Mouse (Mus musculus): ENCODE measurements at regions not wholly inside any gene's neighbourhood (a gene's known extent, or its start where the extent isn't known, plus 50 kb on each side); places are given as distances from the start of the nearest gene placed in this dataset.

DNA sequence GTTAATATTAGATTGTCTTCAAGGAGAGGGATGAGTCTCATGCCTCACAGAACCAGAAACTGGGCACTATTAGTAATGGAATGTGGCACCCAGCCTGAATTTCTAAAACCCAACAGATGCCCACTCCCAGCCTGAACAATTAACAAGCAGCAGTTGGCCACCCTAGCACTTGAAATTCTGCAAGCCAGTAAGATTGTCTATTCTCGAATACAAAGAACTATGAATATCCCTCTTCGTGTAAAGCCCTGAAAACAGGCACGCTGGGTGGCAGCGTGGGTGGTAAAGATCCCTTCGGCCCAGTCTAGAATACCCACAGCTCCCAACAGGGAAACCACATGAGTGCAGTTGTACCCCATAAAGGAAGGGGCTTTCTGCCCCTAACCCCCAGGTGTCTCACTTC, 138.0 kb upstream of the Plxnc1 start:
- Histone ChIP-seq H3K27ac (replicated peaks; ENCODE audit: low read depth, low read length) (no peak overlapping the region), H3K4me3 (ENCODE audit: low read depth, low read length) (no peak overlapping the region), H3K9me3 (replicated peaks; ENCODE audit: control insufficient read depth, low read length) (no peaks in the 10 kb centered on the region), H3K4me2 (ENCODE audit: low read depth, low read length) (no peak overlapping the region), H3K4me1 (ENCODE audit: control insufficient read depth, insufficient read depth, low read length) (no peaks in the 10 kb centered on the region), H3K27me3 (ENCODE audit: control insufficient read depth, insufficient read depth, low read length) (no peaks in the 10 kb centered on the region), H3K9ac (replicated peaks; ENCODE audit: low read length) (no peak overlapping the region), H3K36me3 (replicated peaks; ENCODE audit: control insufficient read depth, insufficient read depth, low read depth, low read length) (no peaks in the 10 kb centered on the region)
- WGBS, result 88% methylated on average over 5 of the region's 5 CpGs
- ATAC-seq (replicated peaks; ENCODE audit: insufficient number of reproducible peaks, low FRiP score, low TSS enrichment, low read depth), result no peak
- DNase-seq (ENCODE audit: low spot score), result no peak

DNA sequence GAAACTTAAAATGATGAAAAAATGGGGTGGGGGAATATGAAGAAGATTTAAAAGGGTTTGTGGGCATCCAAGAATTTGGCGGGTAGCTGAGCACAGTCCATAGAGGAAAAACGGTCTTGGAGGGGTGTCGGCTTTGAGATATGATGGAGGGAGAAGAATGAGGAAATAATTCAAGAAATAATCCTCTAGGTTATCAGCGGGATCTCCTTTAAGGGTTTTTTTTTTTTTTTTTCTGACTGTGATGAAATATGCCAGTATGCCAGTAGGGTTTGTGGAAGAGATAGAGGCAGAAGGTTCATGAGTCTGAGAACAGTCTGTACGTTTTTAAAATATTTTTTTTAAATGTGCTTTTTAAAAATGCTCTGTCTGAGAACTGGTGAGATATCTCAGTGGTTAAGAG, 135.3 kb upstream of the Plxnc1 start:
- H3K9ac ChIP-seq (replicated peaks; ENCODE audit: low read length), result no peak overlapping the region
- ATAC-seq (replicated peaks; ENCODE audit: insufficient number of reproducible peaks, low FRiP score, low TSS enrichment, low read depth) (no peak), DNase-seq (ENCODE audit: low spot score) (no peak)
- H3K36me3 ChIP-seq (replicated peaks; ENCODE audit: control insufficient read depth, insufficient read depth, low read depth, low read length), result no peaks in the 10 kb centered on the region
- no peaks in the 10 kb centered on the region for H3K27me3 ChIP-seq (ENCODE audit: control insufficient read depth, insufficient read depth, low read length)
- no peaks in the 10 kb centered on the region; the same call in 1 of the 2 replicates for H3K4me1 ChIP-seq (ENCODE audit: control insufficient read depth, insufficient read depth, low read length)
- no peak overlapping the region for H3K4me2 ChIP-seq (ENCODE audit: low read depth, low read length)
- H3K27ac ChIP-seq (replicated peaks; ENCODE audit: low read depth, low read length), result no peak overlapping the region
- H3K9me3 ChIP-seq (replicated peaks; ENCODE audit: control insufficient read depth, low read length), result no peaks in the 10 kb centered on the region
- H3K4me3 ChIP-seq (ENCODE audit: low read depth, low read length), result no peak overlapping the region
- 81% methylated on average over 5 of the region's 5 CpGs for WGBS

DNA sequence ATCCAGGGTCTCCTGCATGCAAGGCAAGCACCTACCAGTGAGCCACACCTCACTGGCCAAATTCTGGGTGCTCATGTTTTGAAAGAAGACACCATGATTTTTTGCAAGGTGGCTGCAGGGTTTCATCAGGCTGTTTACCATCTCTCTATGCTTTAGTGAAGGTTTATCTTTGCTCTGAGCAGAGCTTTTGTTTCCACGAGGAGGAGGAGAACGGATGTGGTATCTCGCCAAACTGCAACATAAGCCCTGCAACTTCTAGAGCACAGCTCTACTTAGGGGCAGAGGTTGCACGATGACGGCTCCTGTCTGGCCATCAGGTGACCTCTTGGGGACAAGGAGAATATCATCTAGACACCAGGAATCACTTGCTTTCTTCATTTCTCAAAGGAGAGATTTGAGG, 131.8 kb upstream of the Plxnc1 start:
- Histone ChIP-seq H3K9me3 (replicated peaks; ENCODE audit: control insufficient read depth, low read length) (no peaks in the 10 kb centered on the region), H3K27ac (replicated peaks; ENCODE audit: low read depth, low read length) (no peak overlapping the region), H3K4me2 (ENCODE audit: low read depth, low read length) (no peak overlapping the region), H3K9ac (replicated peaks; ENCODE audit: low read length) (no peak overlapping the region), H3K27me3 (ENCODE audit: control insufficient read depth, insufficient read depth, low read length) (no peaks in the 10 kb centered on the region), H3K4me3 (ENCODE audit: low read depth, low read length) (no peak overlapping the region), H3K36me3 (replicated peaks; ENCODE audit: control insufficient read depth, insufficient read depth, low read depth, low read length) (no peaks in the 10 kb centered on the region), H3K4me1 (ENCODE audit: control insufficient read depth, insufficient read depth, low read length) (no peaks in the 10 kb centered on the region; the same call in 1 of the 2 replicates)
- ATAC-seq (replicated peaks; ENCODE audit: insufficient number of reproducible peaks, low FRiP score, low TSS enrichment, low read depth), result no peak
- DNase-seq (ENCODE audit: low spot score), result no peak
- WGBS, result 77% methylated on average over 5 of the region's 5 CpGs

DNA sequence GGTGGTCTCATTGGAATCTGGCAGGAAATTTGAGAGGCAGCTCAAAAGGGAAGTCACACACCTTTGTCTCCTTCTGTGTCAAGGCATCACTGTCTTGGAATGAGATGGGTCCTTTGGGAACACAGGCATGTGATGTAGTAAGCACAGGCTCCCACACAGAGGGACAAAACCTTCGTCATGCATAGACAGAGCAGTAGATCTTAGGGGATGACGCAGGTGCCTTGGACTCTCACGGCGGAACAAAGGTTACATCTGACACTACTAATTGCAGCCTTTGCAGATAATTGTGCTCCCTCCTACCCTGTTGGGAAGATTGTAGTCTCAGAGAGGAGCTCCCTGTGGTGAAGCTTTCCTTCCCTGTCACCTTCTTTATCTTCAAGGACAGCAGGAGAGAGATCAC, 131.3 kb upstream of the Plxnc1 start:
- DNase-seq (ENCODE audit: low spot score) (no peak), ATAC-seq (replicated peaks; ENCODE audit: insufficient number of reproducible peaks, low FRiP score, low TSS enrichment, low read depth) (no peak)
- Histone ChIP-seq H3K9ac (replicated peaks; ENCODE audit: low read length) (no peak overlapping the region), H3K4me3 (ENCODE audit: low read depth, low read length) (no peak overlapping the region), H3K27ac (replicated peaks; ENCODE audit: low read depth, low read length) (no peak overlapping the region), H3K4me1 (ENCODE audit: control insufficient read depth, insufficient read depth, low read length) (no peaks in the 10 kb centered on the region; the same call in 1 of the 2 replicates), H3K27me3 (ENCODE audit: control insufficient read depth, insufficient read depth, low read length) (no peaks in the 10 kb centered on the region), H3K4me2 (ENCODE audit: low read depth, low read length) (no peak overlapping the region), H3K36me3 (replicated peaks; ENCODE audit: control insufficient read depth, insufficient read depth, low read depth, low read length) (no peaks in the 10 kb centered on the region), H3K9me3 (replicated peaks; ENCODE audit: control insufficient read depth, low read length) (no peaks in the 10 kb centered on the region)
- WGBS, result 50% methylated on average over 4 of the region's 4 CpGs

DNA sequence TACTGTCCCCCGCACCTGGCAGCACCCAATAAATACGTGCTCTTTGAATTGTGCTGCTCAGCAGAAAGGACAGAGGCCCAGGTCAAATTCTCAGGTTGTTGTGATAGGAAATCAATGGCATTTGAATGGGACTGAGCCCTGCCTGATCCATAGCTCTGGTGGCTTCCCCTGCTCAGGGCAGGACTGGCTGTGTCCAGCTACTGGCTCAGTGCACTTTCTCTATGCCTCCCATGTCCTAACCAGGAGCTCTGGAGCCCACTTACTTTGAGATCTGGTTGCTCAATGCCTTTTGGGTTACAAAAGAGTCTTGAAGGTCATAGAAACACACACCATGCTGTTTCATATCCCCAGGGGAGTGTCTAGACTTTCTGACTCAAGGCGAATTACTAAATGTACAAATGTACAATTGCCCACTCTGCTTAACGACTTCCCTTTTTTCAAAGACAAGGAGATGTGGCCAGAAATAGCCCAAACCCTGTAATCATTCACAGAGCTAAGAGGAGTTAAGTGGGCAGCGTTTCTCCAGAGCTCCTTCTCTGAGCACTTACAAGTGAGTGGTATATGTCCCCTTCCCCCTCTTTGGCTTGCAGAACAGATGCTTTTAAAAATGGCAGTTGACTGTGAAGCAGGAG, 130.4 kb upstream of the Plxnc1 start:
- no peak overlapping the region for H3K9ac ChIP-seq (replicated peaks; ENCODE audit: low read length)
- H3K9me3 ChIP-seq (replicated peaks; ENCODE audit: control insufficient read depth, low read length), result no peaks in the 10 kb centered on the region
- WGBS, result 51% methylated on average over 5 of the region's 5 CpGs
- H3K27ac ChIP-seq (replicated peaks; ENCODE audit: low read depth, low read length), result no peak overlapping the region
- H3K4me3 ChIP-seq (ENCODE audit: low read depth, low read length), result no peak overlapping the region
- no peaks in the 10 kb centered on the region; the same call in 1 of the 2 replicates for H3K4me1 ChIP-seq (ENCODE audit: control insufficient read depth, insufficient read depth, low read length)
- no peak overlapping the region for H3K4me2 ChIP-seq (ENCODE audit: low read depth, low read length)
- no peaks in the 10 kb centered on the region for H3K27me3 ChIP-seq (ENCODE audit: control insufficient read depth, insufficient read depth, low read length)
- ATAC-seq (replicated peaks; ENCODE audit: insufficient number of reproducible peaks, low FRiP score, low TSS enrichment, low read depth), result no peak
- no peaks in the 10 kb centered on the region for H3K36me3 ChIP-seq (replicated peaks; ENCODE audit: control insufficient read depth, insufficient read depth, low read depth, low read length)
- no peak for DNase-seq (ENCODE audit: low spot score)

DNA sequence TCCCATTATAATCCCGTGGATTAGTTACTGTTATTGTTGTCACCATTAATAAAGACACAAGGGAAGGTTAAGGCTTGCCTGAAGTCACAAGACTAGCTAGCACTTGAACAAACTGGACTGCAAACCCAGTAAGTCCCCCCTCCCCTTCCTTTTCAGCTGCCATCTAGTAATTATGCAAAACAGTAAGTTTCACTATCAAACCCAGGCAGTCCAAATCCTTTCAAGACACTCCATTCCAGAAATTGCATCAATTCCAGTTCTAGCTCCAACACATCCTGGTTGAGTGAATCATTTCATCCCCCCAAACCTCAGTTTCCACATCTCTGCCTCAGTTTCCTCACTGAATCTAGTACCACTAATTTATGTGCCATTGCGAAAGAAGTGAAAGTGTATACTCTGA, 129.7 kb upstream of the Plxnc1 start:
- Histone ChIP-seq H3K4me3 (ENCODE audit: low read depth, low read length) (no peak overlapping the region), H3K4me1 (ENCODE audit: control insufficient read depth, insufficient read depth, low read length) (no peaks in the 10 kb centered on the region; the same call in 1 of the 2 replicates), H3K9me3 (replicated peaks; ENCODE audit: control insufficient read depth, low read length) (no peaks in the 10 kb centered on the region), H3K27me3 (ENCODE audit: control insufficient read depth, insufficient read depth, low read length) (no peaks in the 10 kb centered on the region), H3K4me2 (ENCODE audit: low read depth, low read length) (no peak overlapping the region), H3K27ac (replicated peaks; ENCODE audit: low read depth, low read length) (no peak overlapping the region), H3K36me3 (replicated peaks; ENCODE audit: control insufficient read depth, insufficient read depth, low read depth, low read length) (no peaks in the 10 kb centered on the region), H3K9ac (replicated peaks; ENCODE audit: low read length) (no peak overlapping the region)
- ATAC-seq (replicated peaks; ENCODE audit: insufficient number of reproducible peaks, low FRiP score, low TSS enrichment, low read depth) (no peak), DNase-seq (ENCODE audit: low spot score) (no peak)
- WGBS, result 85% methylated on average over 2 of the region's 2 CpGs

DNA sequence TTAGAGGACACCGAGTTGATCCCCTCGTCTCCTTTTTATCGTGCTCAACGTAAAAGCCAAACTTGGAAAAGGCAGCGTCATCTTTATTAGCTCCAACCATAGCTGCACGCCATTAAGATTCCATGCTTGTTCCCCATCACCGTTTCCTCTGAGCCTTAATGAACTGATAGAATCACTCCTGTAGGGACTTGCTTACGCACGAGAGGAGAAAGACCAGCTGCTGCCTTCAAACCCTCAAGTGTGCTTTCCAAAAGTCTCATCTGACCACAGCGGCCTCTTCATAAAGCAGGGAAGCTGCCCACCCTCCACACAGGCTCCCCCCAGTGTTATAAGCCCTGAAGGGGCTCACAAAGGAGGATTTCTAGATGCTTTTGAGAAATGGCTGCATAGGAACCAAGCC, 123.3 kb upstream of the Plxnc1 start:
- DNase-seq (ENCODE audit: low spot score) (no peak), ATAC-seq (replicated peaks; ENCODE audit: insufficient number of reproducible peaks, low FRiP score, low TSS enrichment, low read depth) (no peak)
- no peak overlapping the region for H3K4me3 ChIP-seq (ENCODE audit: low read depth, low read length)
- H3K27ac ChIP-seq (replicated peaks; ENCODE audit: low read depth, low read length), result no peak overlapping the region
- no peaks in the 10 kb centered on the region for H3K4me1 ChIP-seq (ENCODE audit: control insufficient read depth, insufficient read depth, low read length)
- no peaks in the 10 kb centered on the region for H3K9me3 ChIP-seq (replicated peaks; ENCODE audit: control insufficient read depth, low read length)
- no peaks in the 10 kb centered on the region for H3K27me3 ChIP-seq (ENCODE audit: control insufficient read depth, insufficient read depth, low read length)
- 87% methylated on average over 10 of the region's 10 CpGs for WGBS
- no peak overlapping the region for H3K4me2 ChIP-seq (ENCODE audit: low read depth, low read length)
- no peaks in the 10 kb centered on the region for H3K36me3 ChIP-seq (replicated peaks; ENCODE audit: control insufficient read depth, insufficient read depth, low read depth, low read length)
- no peak overlapping the region for H3K9ac ChIP-seq (replicated peaks; ENCODE audit: low read length)

DNA sequence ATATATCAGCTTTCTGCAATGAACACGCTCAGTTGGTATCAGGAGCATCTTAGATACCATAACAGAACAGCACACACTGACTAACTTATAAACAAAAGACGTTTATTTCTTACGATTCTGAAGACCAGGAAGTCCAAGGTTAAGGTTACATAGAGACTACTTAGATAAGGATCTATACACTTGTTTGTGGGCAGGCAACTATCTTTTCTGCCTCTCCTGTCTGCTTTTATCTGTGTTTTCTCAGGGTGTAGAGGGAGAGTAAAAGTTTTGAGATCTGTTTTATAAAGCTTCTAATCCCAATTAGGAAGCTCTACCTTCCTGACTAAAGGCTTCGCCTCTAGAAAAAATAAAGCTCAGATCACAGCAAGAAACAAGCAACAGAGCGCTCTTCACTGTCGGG, 122.1 kb upstream of the Plxnc1 start:
- no peaks in the 10 kb centered on the region for H3K4me1 ChIP-seq (ENCODE audit: control insufficient read depth, insufficient read depth, low read length)
- no peak overlapping the region for H3K27ac ChIP-seq (replicated peaks; ENCODE audit: low read depth, low read length)
- H3K4me3 ChIP-seq (ENCODE audit: low read depth, low read length), result no peak overlapping the region
- no peak for ATAC-seq (replicated peaks; ENCODE audit: insufficient number of reproducible peaks, low FRiP score, low TSS enrichment, low read depth)
- H3K27me3 ChIP-seq (ENCODE audit: control insufficient read depth, insufficient read depth, low read length), result no peaks in the 10 kb centered on the region
- H3K9ac ChIP-seq (replicated peaks; ENCODE audit: low read length), result no peak overlapping the region
- no peak overlapping the region for H3K4me2 ChIP-seq (ENCODE audit: low read depth, low read length)
- no peak for DNase-seq (ENCODE audit: low spot score)
- WGBS, result 76% methylated on average over 6 of the region's 6 CpGs
- no peaks in the 10 kb centered on the region for H3K36me3 ChIP-seq (replicated peaks; ENCODE audit: control insufficient read depth, insufficient read depth, low read depth, low read length)
- H3K9me3 ChIP-seq (replicated peaks; ENCODE audit: control insufficient read depth, low read length), result no peaks in the 10 kb centered on the region
